Mouse (Mus musculus) retina, postnatal 7 days (tissue): ENCODE data around the gene Hmox1.

Source experiments
- DNase-seq: peaks from one replicate; pipeline ENCODE4 v3.0.0-alpha.2; 2012; ENCODE audit warnings: low read depth, low spot score

Gene Hmox1

DNA sequence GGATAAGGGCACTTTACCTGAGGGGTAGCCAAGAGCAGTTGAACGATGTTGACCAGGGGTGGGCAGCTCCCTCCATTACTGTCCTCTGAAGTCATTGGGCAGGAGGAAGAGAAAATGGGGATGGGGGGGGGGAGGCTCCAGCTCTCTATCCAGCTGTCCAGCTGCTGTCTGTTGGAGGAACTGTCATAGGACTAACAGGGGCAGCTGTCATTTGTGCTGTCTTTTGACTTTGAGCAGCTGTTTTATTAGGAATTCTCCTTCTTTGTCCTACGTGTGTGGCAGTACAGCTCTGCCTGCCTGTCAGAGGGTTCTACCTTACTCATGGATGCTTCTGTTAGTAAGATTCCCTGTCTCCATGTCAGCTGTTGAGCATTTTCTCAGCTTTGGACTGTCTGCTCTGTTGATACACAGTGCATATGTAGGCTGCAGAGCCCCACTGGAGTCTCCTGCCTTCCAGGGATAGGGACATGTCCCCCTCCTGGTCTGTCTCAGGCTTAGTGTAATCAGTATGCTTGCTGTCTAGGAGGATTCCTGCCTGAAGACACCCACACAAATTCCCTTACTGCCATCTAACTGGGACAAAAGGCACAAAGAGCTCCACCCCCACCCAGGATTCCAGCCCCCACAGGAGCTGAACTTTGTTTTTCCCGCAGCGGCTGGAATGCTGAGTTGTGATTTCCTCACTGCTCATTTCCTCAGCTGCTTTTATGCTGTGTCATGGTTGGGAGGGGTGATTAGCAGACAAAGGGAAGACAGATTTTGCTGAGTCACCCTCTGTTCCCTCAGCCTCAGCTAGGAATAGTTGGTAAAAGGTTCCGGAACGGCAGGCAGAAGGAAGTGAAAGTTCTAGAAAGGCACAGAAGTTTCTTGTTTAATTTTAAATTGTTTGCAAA lies 4.2 kb upstream of the Hmox1 start:
- DNase-seq = peak; percentile 76

DNA sequence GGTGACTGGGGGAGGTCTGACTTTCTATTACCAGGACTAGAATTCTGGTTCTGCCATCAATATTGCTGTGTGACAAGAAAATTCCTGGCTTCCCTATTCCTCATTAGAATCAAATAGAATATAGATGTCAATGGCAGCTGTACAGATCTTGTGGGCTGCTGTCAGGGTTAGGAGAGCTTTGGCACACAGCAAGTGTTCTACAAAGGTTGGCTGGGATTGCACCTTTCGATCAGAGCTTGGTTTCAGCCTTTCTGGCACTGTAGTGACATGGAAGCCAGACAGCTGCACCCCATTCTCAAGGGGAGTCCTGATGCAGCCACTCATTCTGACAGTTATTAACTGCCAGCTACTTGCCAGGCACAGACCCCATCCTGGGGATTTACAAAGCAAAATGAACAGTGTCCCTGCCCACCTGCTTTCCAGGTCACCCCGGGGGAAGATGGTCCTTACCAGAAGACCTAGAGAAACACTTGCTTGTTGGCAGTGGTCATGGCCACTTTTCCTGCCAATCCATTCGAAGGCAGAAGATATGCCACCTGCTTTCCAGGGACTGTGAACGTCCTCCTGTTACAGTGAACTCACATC lies 2.5 kb upstream of the Hmox1 start:
- no peak for DNase-seq

GRCm38 (mm10) chr8:75102956-75103355 lies 9.5 kb downstream of the Hmox1 start:
- DNase-seq = no peak

DNA sequence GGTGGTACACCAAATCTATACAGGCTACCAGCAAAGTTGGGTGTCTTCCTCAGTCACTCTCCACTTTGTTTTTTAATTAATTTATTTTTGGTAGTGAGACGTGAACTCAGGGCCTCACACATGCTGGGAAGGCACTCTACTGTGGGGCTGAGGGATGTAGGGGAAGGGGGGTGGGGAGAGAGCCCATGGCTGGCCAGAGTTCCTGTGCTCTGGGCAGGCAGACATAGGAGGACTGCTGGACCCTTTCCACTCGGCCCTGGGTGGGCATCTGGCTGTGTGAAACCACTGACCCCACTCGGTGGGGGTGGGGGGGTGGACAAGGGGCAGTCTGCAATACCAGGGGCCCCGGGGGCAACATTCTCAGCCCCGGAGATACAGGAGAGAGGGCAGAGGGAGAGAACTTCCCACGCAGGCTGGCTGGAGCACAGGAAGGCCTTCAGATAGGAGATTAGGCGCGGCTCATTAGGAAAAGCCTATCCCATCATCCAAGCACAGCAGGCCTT lies 10.0 kb downstream of the Hmox1 start:
- DNase-seq = no peak

DNA sequence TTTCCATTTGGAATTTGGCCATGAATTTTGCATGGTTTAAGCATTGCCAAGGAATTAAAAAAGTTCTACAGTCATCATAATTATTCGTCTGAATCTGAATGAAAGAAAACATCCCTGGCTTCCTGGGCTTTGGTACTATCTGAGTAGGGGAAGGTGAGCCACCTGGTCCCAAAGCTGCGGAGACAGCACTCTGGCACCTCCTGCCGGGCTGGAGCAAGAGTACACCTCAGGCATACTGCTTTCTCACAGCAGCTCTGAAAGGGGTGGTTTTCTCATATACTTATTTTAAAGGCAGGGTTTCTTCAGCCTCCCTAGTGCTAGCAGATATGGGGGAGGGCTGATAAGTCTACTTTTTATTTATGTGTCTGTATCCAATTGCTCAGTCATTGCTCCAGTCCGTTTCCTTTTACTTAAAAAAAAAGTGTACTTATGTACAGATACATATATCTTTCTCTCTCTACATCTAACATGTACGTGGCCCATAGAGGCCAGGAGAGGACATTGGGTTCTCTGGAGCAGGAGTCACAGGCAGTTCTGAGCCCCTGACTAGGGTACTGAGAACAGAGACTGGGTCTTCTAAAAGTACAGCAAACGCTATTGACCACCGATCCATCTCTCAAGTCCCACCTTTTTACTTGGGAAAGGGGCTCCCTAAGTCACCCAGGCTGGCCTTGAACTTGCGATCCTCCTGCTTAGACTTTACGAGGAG lies 15.3 kb downstream of the Hmox1 start:
- DNase-seq = peak; percentile 67

GRCm38 (mm10) chr8:75109236-75109967 lies 16.0 kb downstream of the Hmox1 start, which contains the start of gene Mcm5:
Mcm5 (plus strand) TSS chr8:75109569.
- DNase-seq = peak; percentile 99

DNA sequence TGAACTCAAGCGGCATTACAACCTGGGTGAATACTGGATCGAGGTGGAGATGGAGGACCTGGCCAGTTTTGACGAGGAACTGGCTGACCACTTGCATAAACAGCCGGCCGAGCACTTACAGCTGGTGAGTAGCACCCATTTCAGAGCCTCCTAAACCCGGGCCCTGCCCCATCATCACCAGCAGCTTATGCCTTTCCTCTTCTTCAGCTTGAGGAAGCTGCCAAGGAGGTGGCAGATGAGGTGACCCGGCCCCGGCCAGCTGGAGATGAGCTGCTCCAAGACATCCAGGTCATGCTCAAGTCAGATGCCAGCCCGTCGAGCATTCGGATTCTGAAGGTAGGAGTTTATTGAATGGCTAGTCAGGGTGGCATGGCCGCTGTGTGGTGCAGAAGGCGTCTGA lies 16.7 kb downstream of the Hmox1 start:
- no peak for DNase-seq

GRCm38 (mm10) chr8:75118505-75118904 lies 25.1 kb downstream of the Hmox1 start:
- no peak for DNase-seq

DNA sequence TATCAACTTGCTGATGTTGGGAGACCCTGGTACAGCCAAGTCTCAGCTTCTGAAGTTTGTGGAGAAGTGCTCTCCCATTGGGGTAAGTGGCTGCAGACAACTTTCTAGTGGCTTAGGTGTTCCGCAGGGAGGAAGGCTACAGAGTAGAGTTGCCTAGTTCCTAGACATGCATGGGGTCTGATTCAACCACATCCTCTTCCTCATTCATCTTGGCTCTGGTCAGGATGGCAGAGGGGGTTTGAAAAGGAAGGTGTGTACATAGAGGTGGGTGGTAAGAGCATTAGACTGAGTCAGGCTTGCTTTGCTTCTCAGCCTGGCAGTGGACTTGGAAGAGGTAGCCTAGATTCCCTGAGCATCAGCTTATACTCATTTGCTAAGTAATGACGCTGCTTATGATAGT lies 25.9 kb downstream of the Hmox1 start:
- no peak for DNase-seq

DNA sequence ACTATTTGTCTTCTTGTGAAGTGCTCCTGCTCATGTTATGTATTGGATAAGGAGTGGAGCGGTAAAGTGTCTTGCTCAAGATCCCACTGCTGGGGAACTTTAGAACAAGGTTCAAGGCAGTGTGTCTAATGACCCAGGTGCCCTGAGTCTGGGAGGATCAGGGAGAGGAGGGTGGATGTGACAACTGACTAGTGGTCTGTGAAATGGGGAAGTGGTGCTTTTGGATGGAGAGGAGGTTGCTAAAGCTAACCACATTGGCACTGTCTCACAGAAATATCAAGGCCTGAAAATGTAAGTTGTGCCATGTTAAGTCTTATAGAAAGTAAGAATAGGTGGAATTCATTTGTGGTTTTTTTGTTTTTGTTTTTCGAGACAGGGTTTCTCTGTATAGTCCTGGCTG lies 26.3 kb downstream of the Hmox1 start:
- DNase-seq = no peak

- no peak for DNase-seq
Observed at GRCm38 (mm10) chr8:75127406-75127805, 34.0 kb downstream of the Hmox1 start.

DNA sequence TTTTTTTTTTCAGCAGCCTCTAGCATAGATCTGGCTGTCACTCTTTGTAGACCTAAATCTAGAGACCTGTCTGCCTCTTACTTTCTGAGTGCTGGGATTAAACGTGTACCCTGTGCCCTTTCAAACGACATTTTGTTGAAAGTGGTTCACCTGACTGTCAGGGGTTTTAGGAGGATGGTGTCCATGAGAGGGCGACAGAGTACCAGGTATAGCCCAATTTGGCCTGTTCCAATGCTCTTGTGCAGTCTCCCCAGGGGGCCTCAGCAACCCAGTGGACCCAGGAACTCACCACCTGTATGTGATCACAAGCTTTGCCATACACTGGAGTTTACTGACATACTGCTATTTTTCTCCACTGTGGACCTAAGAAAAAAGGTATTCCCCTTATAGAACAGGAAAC lies 39.1 kb downstream of the Hmox1 start:
- DNase-seq = no peak

GRCm38 (mm10) chr8:75133399-75133798 lies 40.0 kb downstream of the Hmox1 start:
- no peak for DNase-seq

- no peak for DNase-seq
Observed at GRCm38 (mm10) chr8:75134603-75135391, 41.4 kb downstream of the Hmox1 start.

- DNase-seq = no peak
Observed at GRCm38 (mm10) chr8:75135756-75136155, 42.3 kb downstream of the Hmox1 start.

- DNase-seq = no peak
Observed at GRCm38 (mm10) chr8:75136256-75136655, 42.8 kb downstream of the Hmox1 start.

- no peak for DNase-seq
Observed at GRCm38 (mm10) chr8:75137536-75137935, 44.1 kb downstream of the Hmox1 start.
